Mouse (Mus musculus) cerebellum, adult 11-12 months (tissue): ENCODE results near the gene Ptk6.
A peak's percentile ranks its signal among the peaks of the same experiment; 100 is the strongest.
"Not testable (repeated sequence)": the region's sequence is repeated elsewhere in the genome, so short reads cannot be mapped to it uniquely, and the experiment has no call there.

Experiments used
- DNase-seq: peaks from one replicate; pipeline ENCODE4 v3.0.0; 2022

The Ptk6 gene

GRCm38 (mm10) chr2:181218881-181219485, 16.4 kb upstream of the Ptk6 start:
- no peak for DNase-seq

GRCm38 (mm10) chr2:181216037-181216436, 13.4 kb upstream of the Ptk6 start:
- DNase-seq = no peak

- DNase-seq = no peak
These were observed 10.4 kb upstream of the Ptk6 start, which contains the start of gene Srms for GRCm38 (mm10) chr2:181213021-181213445. Srms (minus strand) TSS chr2:181213185.

GRCm38 (mm10) chr2:181212389-181213020, 9.9 kb upstream of the Ptk6 start:
- no peak for DNase-seq

GRCm38 (mm10) chr2:181206118-181206517, 3.5 kb upstream of the Ptk6 start:
- DNase-seq = no peak

- no peak for DNase-seq
These were observed 3.1 kb upstream of the Ptk6 start for GRCm38 (mm10) chr2:181205678-181206077.

- DNase-seq = no peak
These were observed 297 bp upstream of the Ptk6 start for GRCm38 (mm10) chr2:181202886-181203285.

GRCm38 (mm10) chr2:181201606-181202005, 983 bp downstream of the Ptk6 start:
- DNase-seq = no peak

GRCm38 (mm10) chr2:181196628-181197300, 5.8 kb downstream of the Ptk6 start:
- no peak for DNase-seq

- DNase-seq = no peak
These were observed 9.5 kb downstream of the Ptk6 start for GRCm38 (mm10) chr2:181193044-181193443.

GRCm38 (mm10) chr2:181191936-181192335, 10.7 kb downstream of the Ptk6 start:
- DNase-seq = no peak

- DNase-seq = not testable (repeated sequence)
These were observed 11.2 kb downstream of the Ptk6 start for GRCm38 (mm10) chr2:181191385-181191784.

GRCm38 (mm10) chr2:181189321-181189720, 13.3 kb downstream of the Ptk6 start:
- DNase-seq = no peak

GRCm38 (mm10) chr2:181188681-181189080, 13.9 kb downstream of the Ptk6 start:
- no peak for DNase-seq

- DNase-seq = peak; percentile 88
These were observed 15.2 kb downstream of the Ptk6 start, which contains the start of gene Ppdpf for GRCm38 (mm10) chr2:181187121-181188000. Ppdpf (plus strand) TSS chr2:181187247.

GRCm38 (mm10) chr2:181186635-181187034, 16.0 kb downstream of the Ptk6 start:
- peak; percentile 86 for DNase-seq

GRCm38 (mm10) chr2:181180898-181181297, 21.7 kb downstream of the Ptk6 start:
- DNase-seq = no peak

- DNase-seq = no peak
These were observed 24.1 kb downstream of the Ptk6 start for GRCm38 (mm10) chr2:181178471-181178870.

GRCm38 (mm10) chr2:181178015-181178414, 24.6 kb downstream of the Ptk6 start:
- DNase-seq = no peak

GRCm38 (mm10) chr2:181174646-181175045, 27.9 kb downstream of the Ptk6 start:
- DNase-seq = no peak

GRCm38 (mm10) chr2:181166469-181166868, 36.1 kb downstream of the Ptk6 start:
- DNase-seq = no peak

GRCm38 (mm10) chr2:181160821-181161220, 41.8 kb downstream of the Ptk6 start:
- peak; percentile 58 for DNase-seq

- DNase-seq = peak; percentile 80
These were observed 42.8 kb downstream of the Ptk6 start for GRCm38 (mm10) chr2:181159771-181160170.
